Mouse (Mus musculus): Measurements from ENCODE around the gene Pla2g12b. TPM values are rescaled to one million over a fixed set of nuclear protein-coding genes. Genes with fewer than 3 reads are reported as not detected.

Gene Pla2g12b
- polyA plus RNA-seq, 1 experiment from 2014 or later, result 108 TPM

- H3K4me3 ChIP-seq (ENCODE audit: low read depth, low read length), result no peak overlapping the region
- no peak overlapping the region for H3K4me2 ChIP-seq (replicated peaks; ENCODE audit: low read depth)
- no peaks in the 10 kb centered on the region for H3K4me1 ChIP-seq (replicated peaks; ENCODE audit: control insufficient read depth, insufficient read depth, low read length)
- H3K9ac ChIP-seq (ENCODE audit: low read depth, low read length), result no peak overlapping the region
- no peaks in the 10 kb centered on the region for H3K27me3 ChIP-seq (replicated peaks; ENCODE audit: control insufficient read depth, insufficient read depth, low read length)
- 83% methylated on average over 10 of the region's 10 CpGs for WGBS
- H3K27ac ChIP-seq (ENCODE audit: low read depth, low read length), result no peak overlapping the region
- no peak for TF ChIP-seq CTCF (IDR thresholded peaks at IDR 0.05; ENCODE audit: low read depth)
- peaks cover 32% of the 10 kb centered on the region; the same call in 1 of the 2 replicates for H3K36me3 ChIP-seq (ENCODE audit: control insufficient read depth, insufficient read depth)
- no peaks in the 10 kb centered on the region for H3K9me3 ChIP-seq (ENCODE audit: control insufficient read depth)
- no peak for ATAC-seq
Measured at GRCm38 (mm10) chr10:59446911-59447437, 43.5 kb downstream of the Pla2g12b start.

GRCm38 (mm10) chr10:59447546-59447945 is 44.1 kb downstream of the Pla2g12b start:
- no peak for TF ChIP-seq CTCF (IDR thresholded peaks at IDR 0.05; ENCODE audit: low read depth)
- Histone ChIP-seq H3K36me3 (ENCODE audit: control insufficient read depth, insufficient read depth) (peaks cover 32% of the 10 kb centered on the region; the same call in 1 of the 2 replicates), H3K9ac (ENCODE audit: low read depth, low read length) (no peak overlapping the region), H3K4me2 (replicated peaks; ENCODE audit: low read depth) (no peak overlapping the region), H3K27me3 (replicated peaks; ENCODE audit: control insufficient read depth, insufficient read depth, low read length) (no peaks in the 10 kb centered on the region), H3K4me1 (replicated peaks; ENCODE audit: control insufficient read depth, insufficient read depth, low read length) (no peaks in the 10 kb centered on the region), H3K9me3 (ENCODE audit: control insufficient read depth) (no peaks in the 10 kb centered on the region), H3K27ac (ENCODE audit: low read depth, low read length) (no peak overlapping the region), H3K4me3 (ENCODE audit: low read depth, low read length) (no peak overlapping the region)
- no peak for ATAC-seq
- WGBS, result 72% methylated on average over 9 of the region's 9 CpGs

- no peaks in the 10 kb centered on the region for H3K27me3 ChIP-seq (replicated peaks; ENCODE audit: control insufficient read depth, insufficient read depth, low read length)
- no peak for ATAC-seq
- no peak overlapping the region for H3K27ac ChIP-seq (ENCODE audit: low read depth, low read length)
- no peaks in the 10 kb centered on the region for H3K9me3 ChIP-seq (ENCODE audit: control insufficient read depth)
- H3K36me3 ChIP-seq (ENCODE audit: control insufficient read depth, insufficient read depth), result peaks cover 67% of the 10 kb centered on the region
- WGBS, result 45% methylated on average over 5 of the region's 5 CpGs
- no peak overlapping the region for H3K4me3 ChIP-seq (ENCODE audit: low read depth, low read length)
- peak; percentile 83 for TF ChIP-seq CTCF (IDR thresholded peaks at IDR 0.05; ENCODE audit: low read depth)
- no peak overlapping the region for H3K9ac ChIP-seq (ENCODE audit: low read depth, low read length)
- H3K4me2 ChIP-seq (replicated peaks; ENCODE audit: low read depth), result no peak overlapping the region
- H3K4me1 ChIP-seq (replicated peaks; ENCODE audit: control insufficient read depth, insufficient read depth, low read length), result no peaks in the 10 kb centered on the region
Measured at GRCm38 (mm10) chr10:59451839-59452238, 48.4 kb downstream of the Pla2g12b start.

- ATAC-seq, result no peak
- Histone ChIP-seq H3K27me3 (replicated peaks; ENCODE audit: control insufficient read depth, insufficient read depth, low read length) (no peaks in the 10 kb centered on the region), H3K4me2 (replicated peaks; ENCODE audit: low read depth) (no peak overlapping the region), H3K4me3 (ENCODE audit: low read depth, low read length) (no peak overlapping the region), H3K9me3 (ENCODE audit: control insufficient read depth) (no peaks in the 10 kb centered on the region), H3K4me1 (replicated peaks; ENCODE audit: control insufficient read depth, insufficient read depth, low read length) (no peaks in the 10 kb centered on the region), H3K27ac (ENCODE audit: low read depth, low read length) (no peak overlapping the region), H3K36me3 (ENCODE audit: control insufficient read depth, insufficient read depth) (peaks cover 57% of the 10 kb centered on the region), H3K9ac (ENCODE audit: low read depth, low read length) (no peak overlapping the region)
- TF ChIP-seq CTCF (IDR thresholded peaks at IDR 0.05; ENCODE audit: low read depth), result 0 out of 2 replicates have a peak, but pooled peaks have one; percentile 16
- WGBS, result 94% methylated on average over 15 of the region's 15 CpGs
Measured at GRCm38 (mm10) chr10:59454631-59455030, 51.2 kb downstream of the Pla2g12b start.

- H3K4me3 ChIP-seq (ENCODE audit: low read depth, low read length), result no peak overlapping the region
- H3K9me3 ChIP-seq (ENCODE audit: control insufficient read depth), result no peaks in the 10 kb centered on the region
- no peak overlapping the region for H3K4me2 ChIP-seq (replicated peaks; ENCODE audit: low read depth)
- no peak for ATAC-seq
- H3K9ac ChIP-seq (ENCODE audit: low read depth, low read length), result no peak overlapping the region
- WGBS, result 93% methylated on average over 12 of the region's 12 CpGs
- H3K27me3 ChIP-seq (replicated peaks; ENCODE audit: control insufficient read depth, insufficient read depth, low read length), result no peaks in the 10 kb centered on the region
- H3K4me1 ChIP-seq (replicated peaks; ENCODE audit: control insufficient read depth, insufficient read depth, low read length), result no peaks in the 10 kb centered on the region
- no peak for TF ChIP-seq CTCF (IDR thresholded peaks at IDR 0.05; ENCODE audit: low read depth)
- H3K36me3 ChIP-seq (ENCODE audit: control insufficient read depth, insufficient read depth), result peaks cover 32% of the 10 kb centered on the region
- no peak overlapping the region for H3K27ac ChIP-seq (ENCODE audit: low read depth, low read length)
Measured at GRCm38 (mm10) chr10:59459767-59460166, 56.3 kb downstream of the Pla2g12b start.

- ATAC-seq, result no peak
- Histone ChIP-seq H3K27ac (ENCODE audit: low read depth, low read length) (no peak overlapping the region), H3K4me1 (replicated peaks; ENCODE audit: control insufficient read depth, insufficient read depth, low read length) (no peaks in the 10 kb centered on the region), H3K36me3 (ENCODE audit: control insufficient read depth, insufficient read depth) (peaks cover 21% of the 10 kb centered on the region), H3K9ac (ENCODE audit: low read depth, low read length) (no peak overlapping the region), H3K4me2 (replicated peaks; ENCODE audit: low read depth) (no peak overlapping the region), H3K27me3 (replicated peaks; ENCODE audit: control insufficient read depth, insufficient read depth, low read length) (no peaks in the 10 kb centered on the region), H3K9me3 (ENCODE audit: control insufficient read depth) (no peaks in the 10 kb centered on the region), H3K4me3 (ENCODE audit: low read depth, low read length) (no peak overlapping the region)
- WGBS, result 83% methylated on average over 6 of the region's 6 CpGs
- TF ChIP-seq CTCF (IDR thresholded peaks at IDR 0.05; ENCODE audit: low read depth), result no peak
Measured at GRCm38 (mm10) chr10:59462307-59462706, 58.8 kb downstream of the Pla2g12b start.

DNA sequence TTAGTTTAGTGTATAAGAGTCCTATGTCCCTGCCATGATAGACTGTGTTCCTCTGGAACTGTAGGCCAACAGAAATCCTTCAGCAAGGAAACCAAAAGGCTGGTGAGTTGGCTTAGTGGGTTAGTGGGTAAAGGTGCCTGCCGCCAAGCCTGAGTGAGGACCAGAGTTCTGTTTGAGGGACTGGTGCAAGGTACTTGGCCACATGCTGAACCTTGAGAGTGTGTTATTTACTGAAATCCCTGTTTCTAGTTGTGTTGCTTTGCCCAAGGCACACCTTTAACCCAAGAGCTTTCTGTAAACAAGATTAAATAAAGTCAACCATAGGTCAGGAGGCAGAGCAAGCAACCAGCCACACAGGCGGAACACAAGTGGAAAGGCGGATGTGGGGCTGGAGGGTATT is 62.1 kb downstream of the Pla2g12b start:
- no peaks in the 10 kb centered on the region for H3K4me1 ChIP-seq (replicated peaks; ENCODE audit: control insufficient read depth, insufficient read depth, low read length)
- WGBS, result 87% methylated on average over 3 of the region's 3 CpGs
- ATAC-seq, result no peak
- H3K9ac ChIP-seq (ENCODE audit: low read depth, low read length), result no peak overlapping the region
- no peak overlapping the region for H3K27ac ChIP-seq (ENCODE audit: low read depth, low read length)
- no peaks in the 10 kb centered on the region for H3K27me3 ChIP-seq (replicated peaks; ENCODE audit: control insufficient read depth, insufficient read depth, low read length)
- H3K36me3 ChIP-seq (ENCODE audit: control insufficient read depth, insufficient read depth), result peaks cover 17% of the 10 kb centered on the region
- TF ChIP-seq CTCF (IDR thresholded peaks at IDR 0.05; ENCODE audit: low read depth), result no peak
- no peak overlapping the region for H3K4me2 ChIP-seq (replicated peaks; ENCODE audit: low read depth)
- no peaks in the 10 kb centered on the region for H3K9me3 ChIP-seq (ENCODE audit: control insufficient read depth)
- H3K4me3 ChIP-seq (ENCODE audit: low read depth, low read length), result no peak overlapping the region
